Mouse (Mus musculus): ENCODE data around the gene Ripor1. TPM values are rescaled to one million over a fixed set of nuclear protein-coding genes. Genes with fewer than 3 reads are reported as not detected.
A peak's percentile ranks its signal among the peaks of the same experiment; 100 is the strongest.

Ripor1 gene
- polyA plus RNA-seq, 1 experiment from 2014 or later: 6.2 TPM

- Histone ChIP-seq H3K4me2 (ENCODE audit: low read depth, low read length) (peak overlapping the region; percentile 84), H3K9ac (replicated peaks) (peak overlapping the region; percentile 100), H3K27me3 (ENCODE audit: insufficient read depth, low read length) (no peaks in the 10 kb centered on the region), H3K9me3 (ENCODE audit: low read length) (no peaks in the 10 kb centered on the region), H3K4me1 (ENCODE audit: insufficient read depth) (peaks cover 13% of the 10 kb centered on the region), H3K4me3 (ENCODE audit: low read depth, low read length) (peak overlapping the region; percentile 97), H3K27ac (ENCODE audit: low read depth) (peak overlapping the region; percentile 100), H3K36me3 (replicated peaks; ENCODE audit: insufficient read depth, low read length) (no peaks in the 10 kb centered on the region)
- 2% methylated on average over 11 of the region's 11 CpGs for WGBS (ENCODE audit: insufficient replicate concordance)
- peak; percentile 20 for DNase-seq
- TF ChIP-seq EP300 (IDR thresholded peaks at IDR 0.05; ENCODE audit: low read depth) (no peak), CTCF (IDR thresholded peaks at IDR 0.05; ENCODE audit: low read depth) (no peak)
- ATAC-seq: no peak
Observed at GRCm38 (mm10) chr8:105635481-105635880, 30.4 kb downstream of the Ripor1 start.

GRCm38 (mm10) chr8:105636018-105636962 lies 31.2 kb downstream of the Ripor1 start, which contains the start of gene Ctcf:
TSS of gene Ctcf (plus strand) at chr8:105636568.
- Histone ChIP-seq H3K27me3 (ENCODE audit: insufficient read depth, low read length) (no peaks in the 10 kb centered on the region), H3K4me2 (ENCODE audit: low read depth, low read length) (peak within 1 kb of the TSS; percentile 84), H3K27ac (ENCODE audit: low read depth) (peak within 1 kb of the TSS; percentile 100), H3K4me1 (ENCODE audit: insufficient read depth) (peaks cover 13% of the 10 kb centered on the region), H3K4me3 (ENCODE audit: low read depth, low read length) (peak within 1 kb of the TSS; percentile 97), H3K9me3 (ENCODE audit: low read length) (no peaks in the 10 kb centered on the region), H3K36me3 (replicated peaks; ENCODE audit: insufficient read depth, low read length) (no peaks in the 10 kb centered on the region), H3K9ac (replicated peaks) (peak within 1 kb of the TSS; percentile 100)
- peak; percentile 96 for DNase-seq
- under 1% methylated on average over 84 of the region's 126 CpGs for WGBS (ENCODE audit: insufficient replicate concordance)
- TF ChIP-seq CTCF (IDR thresholded peaks at IDR 0.05; ENCODE audit: low read depth) (peak; percentile 53), EP300 (IDR thresholded peaks at IDR 0.05; ENCODE audit: low read depth) (no peak; the same call in 1 of the 2 replicates)
- ATAC-seq: peak; percentile 94

GRCm38 (mm10) chr8:105636963-105637510 lies 32.0 kb downstream of the Ripor1 start, which contains the start of gene Agrp:
TSS of gene Agrp (minus strand) at chr8:105637393.
- H3K27ac ChIP-seq (ENCODE audit: low read depth): peak within 1 kb of the TSS; percentile 100
- DNase-seq (no peak), ATAC-seq (peak; percentile 15)
- no peaks in the 10 kb centered on the region for H3K27me3 ChIP-seq (ENCODE audit: insufficient read depth, low read length)
- H3K4me3 ChIP-seq (ENCODE audit: low read depth, low read length): peak within 1 kb of the TSS; percentile 97
- no peaks in the 10 kb centered on the region for H3K36me3 ChIP-seq (replicated peaks; ENCODE audit: insufficient read depth, low read length)
- peaks cover 13% of the 10 kb centered on the region for H3K4me1 ChIP-seq (ENCODE audit: insufficient read depth)
- peak within 1 kb of the TSS; percentile 84 for H3K4me2 ChIP-seq (ENCODE audit: low read depth, low read length)
- no peaks in the 10 kb centered on the region for H3K9me3 ChIP-seq (ENCODE audit: low read length)
- WGBS (ENCODE audit: insufficient replicate concordance): under 1% methylated on average over 63 of the region's 63 CpGs
- TF ChIP-seq EP300 (IDR thresholded peaks at IDR 0.05; ENCODE audit: low read depth) (no peak), CTCF (IDR thresholded peaks at IDR 0.05; ENCODE audit: low read depth) (peak; percentile 24; the same call in 1 of the 2 replicates)
- peak within 1 kb of the TSS; percentile 100 for H3K9ac ChIP-seq (replicated peaks)

- peaks cover 13% of the 10 kb centered on the region for H3K4me1 ChIP-seq (ENCODE audit: insufficient read depth)
- H3K9ac ChIP-seq (replicated peaks): peak overlapping the region; percentile 100
- H3K9me3 ChIP-seq (ENCODE audit: low read length): no peaks in the 10 kb centered on the region
- WGBS (ENCODE audit: insufficient replicate concordance): 1% methylated on average over 11 of the region's 11 CpGs
- DNase-seq (peak; percentile 17), ATAC-seq (no peak)
- H3K4me3 ChIP-seq (ENCODE audit: low read depth, low read length): peak overlapping the region; percentile 97
- no peaks in the 10 kb centered on the region for H3K27me3 ChIP-seq (ENCODE audit: insufficient read depth, low read length)
- H3K27ac ChIP-seq (ENCODE audit: low read depth): peak overlapping the region; percentile 100
- H3K36me3 ChIP-seq (replicated peaks; ENCODE audit: insufficient read depth, low read length): no peaks in the 10 kb centered on the region
- H3K4me2 ChIP-seq (ENCODE audit: low read depth, low read length): peak overlapping the region; percentile 84
- TF ChIP-seq CTCF (IDR thresholded peaks at IDR 0.05; ENCODE audit: low read depth): no peak
- TF ChIP-seq EP300 (IDR thresholded peaks at IDR 0.05; ENCODE audit: low read depth): no peak
Observed at GRCm38 (mm10) chr8:105637601-105638041, 32.6 kb downstream of the Ripor1 start.

GRCm38 (mm10) chr8:105638510-105638909 lies 33.5 kb downstream of the Ripor1 start:
- TF ChIP-seq CTCF (IDR thresholded peaks at IDR 0.05; ENCODE audit: low read depth) (no peak), EP300 (IDR thresholded peaks at IDR 0.05; ENCODE audit: low read depth) (no peak)
- DNase-seq (no peak), ATAC-seq (no peak)
- H3K36me3 ChIP-seq (replicated peaks; ENCODE audit: insufficient read depth, low read length): peaks cover 2% of the 10 kb centered on the region
- peak overlapping the region; percentile 97 for H3K4me3 ChIP-seq (ENCODE audit: low read depth, low read length)
- no peaks in the 10 kb centered on the region for H3K27me3 ChIP-seq (ENCODE audit: insufficient read depth, low read length)
- H3K27ac ChIP-seq (ENCODE audit: low read depth): peak overlapping the region; percentile 100; the same call in 1 of the 2 replicates
- no peaks in the 10 kb centered on the region for H3K9me3 ChIP-seq (ENCODE audit: low read length)
- H3K4me1 ChIP-seq (ENCODE audit: insufficient read depth): peaks cover 13% of the 10 kb centered on the region
- H3K4me2 ChIP-seq (ENCODE audit: low read depth, low read length): peak overlapping the region; percentile 84
- 68% methylated on average over 4 of the region's 4 CpGs for WGBS (ENCODE audit: insufficient replicate concordance)
- 0 out of 2 replicates have a peak overlapping the region, but pooled peaks have one; percentile 44 for H3K9ac ChIP-seq (replicated peaks)

GRCm38 (mm10) chr8:105639835-105640234 lies 34.8 kb downstream of the Ripor1 start:
- Histone ChIP-seq H3K4me1 (ENCODE audit: insufficient read depth) (peaks cover 13% of the 10 kb centered on the region), H3K9me3 (ENCODE audit: low read length) (no peaks in the 10 kb centered on the region), H3K36me3 (replicated peaks; ENCODE audit: insufficient read depth, low read length) (peaks cover 13% of the 10 kb centered on the region), H3K9ac (replicated peaks) (no peak overlapping the region), H3K27me3 (ENCODE audit: insufficient read depth, low read length) (no peaks in the 10 kb centered on the region), H3K4me2 (ENCODE audit: low read depth, low read length) (no peak overlapping the region), H3K4me3 (ENCODE audit: low read depth, low read length) (no peak overlapping the region), H3K27ac (ENCODE audit: low read depth) (no peak overlapping the region)
- DNase-seq (no peak), ATAC-seq (no peak)
- TF ChIP-seq CTCF (IDR thresholded peaks at IDR 0.05; ENCODE audit: low read depth) (no peak), EP300 (IDR thresholded peaks at IDR 0.05; ENCODE audit: low read depth) (no peak)
- 72% methylated on average over 1 of the region's 1 CpGs for WGBS (ENCODE audit: insufficient replicate concordance)
